Comparison of ENCODE assay signal across 8 mouse cellular contexts in genomic region chr7:128740334-128740733, GRCm38 (mm10). TPM values are rescaled to one million over a fixed set of nuclear protein-coding genes. Genes with fewer than 3 reads are reported as not detected.
DNase-seq lines count a peak whose midpoint lies in the region; ATAC-seq and TF ChIP-seq lines count a peak whose summit lies in the region.

Mcmbp (minus strand) TSS chr7:128740495.

- peak; percentile 89 for ATAC-seq in embryonic facial prominence, embryonic 15.5 days (ENCODE audit: insufficient number of reproducible peaks, low FRiP score, low TSS enrichment, low read depth)
- ATAC-seq in kidney, embryonic 14.5 days (ENCODE audit: low FRiP score, low TSS enrichment) = peak; percentile 88
- ATAC-seq in limb, embryonic 15.5 days (ENCODE audit: insufficient number of reproducible peaks, low FRiP score, low TSS enrichment, low read depth) = peak; percentile 86

- no peaks in the 10 kb centered on the region for H3K9me3 ChIP-seq in embryonic facial prominence, embryonic 15.5 days (replicated peaks)
- H3K9me3 ChIP-seq in kidney, embryonic 14.5 days (ENCODE audit: control insufficient read depth, low read length) = no peaks in the 10 kb centered on the region
- H3K9me3 ChIP-seq in limb, embryonic 15.5 days = no peaks in the 10 kb centered on the region

- no peaks in the 10 kb centered on the region for H3K36me3 ChIP-seq in embryonic facial prominence, embryonic 15.5 days
- H3K36me3 ChIP-seq in kidney, embryonic 14.5 days (ENCODE audit: control insufficient read depth, insufficient read depth, low read length) = no peaks in the 10 kb centered on the region
- no peaks in the 10 kb centered on the region for H3K36me3 ChIP-seq in limb, embryonic 15.5 days

- no peaks in the 10 kb centered on the region; the same call in 1 of the 2 replicates for H3K4me1 ChIP-seq in bone marrow, adult 2 months (ENCODE audit: control insufficient read depth, insufficient read depth, low read length)
- peaks cover 39% of the 10 kb centered on the region for H3K4me1 ChIP-seq in embryonic facial prominence, embryonic 15.5 days
- peaks cover 19% of the 10 kb centered on the region for H3K4me1 ChIP-seq in kidney, embryonic 14.5 days (ENCODE audit: control insufficient read depth, insufficient read depth, low read length)
- H3K4me1 ChIP-seq in limb, embryonic 15.5 days = peaks cover 21% of the 10 kb centered on the region

- peak; percentile 95 for DNase-seq in 416B (ENCODE audit: low read depth)
- DNase-seq in heart, adult 9 months (ENCODE audit: low spot score in 2 of 2) = peak; percentile 94 to 95
- DNase-seq in monocyte, adult 2 months (ENCODE audit: low read depth in 1 of 2, low spot score in 2 of 2) = peak; percentile 73 to 87
- peak; percentile 96 to 97 for DNase-seq in spleen, postnatal 36 days (ENCODE audit: low spot score in 2 of 2)

- peak; percentile 77 for TF ChIP-seq POLR2A in bone marrow, adult 2 months (IDR thresholded peaks at IDR 0.05; ENCODE audit: borderline replicate concordance, control insufficient read depth, low read depth, low read length)

- H3K27ac ChIP-seq in bone marrow, adult 2 months (ENCODE audit: control insufficient read depth, insufficient read depth, low read depth, low read length, poor library complexity) = peak within 1 kb of the TSS; percentile 98
- peak within 1 kb of the TSS; percentile 85 for H3K27ac ChIP-seq in embryonic facial prominence, embryonic 15.5 days (replicated peaks)
- H3K27ac ChIP-seq in kidney, embryonic 14.5 days (ENCODE audit: low read depth, low read length) = peak within 1 kb of the TSS; percentile 87; the same call in 1 of the 2 replicates
- H3K27ac ChIP-seq in limb, embryonic 15.5 days = peak within 1 kb of the TSS; percentile 88

- peak within 1 kb of the TSS; percentile 87 for H3K4me3 ChIP-seq in bone marrow, adult 2 months (replicated peaks; ENCODE audit: control insufficient read depth, low read depth, low read length)
- peak within 1 kb of the TSS; percentile 99 for H3K4me3 ChIP-seq in embryonic facial prominence, embryonic 15.5 days (replicated peaks)
- peak within 1 kb of the TSS; percentile 98 for H3K4me3 ChIP-seq in kidney, embryonic 14.5 days (ENCODE audit: low read length)
- H3K4me3 ChIP-seq in limb, embryonic 15.5 days = peak within 1 kb of the TSS; percentile 99

- H3K27me3 ChIP-seq in embryonic facial prominence, embryonic 15.5 days = peaks cover 5% of the 10 kb centered on the region; the same call in 1 of the 2 replicates
- no peaks in the 10 kb centered on the region for H3K27me3 ChIP-seq in kidney, embryonic 14.5 days (ENCODE audit: control insufficient read depth, insufficient read depth, low read length)
- no peaks in the 10 kb centered on the region for H3K27me3 ChIP-seq in limb, embryonic 15.5 days

- peak within 1 kb of the TSS; percentile 99 for H3K9ac ChIP-seq in embryonic facial prominence, embryonic 15.5 days
- H3K9ac ChIP-seq in kidney, embryonic 14.5 days (ENCODE audit: low read depth, low read length) = peak within 1 kb of the TSS; percentile 98
- H3K9ac ChIP-seq in limb, embryonic 15.5 days = peak within 1 kb of the TSS; percentile 94

- H3K4me2 ChIP-seq in embryonic facial prominence, embryonic 15.5 days (replicated peaks) = peak within 1 kb of the TSS; percentile 66
- H3K4me2 ChIP-seq in kidney, embryonic 14.5 days (replicated peaks; ENCODE audit: low read depth, low read length) = peak within 1 kb of the TSS; percentile 90
- peak within 1 kb of the TSS; percentile 74 for H3K4me2 ChIP-seq in limb, embryonic 15.5 days

- TF ChIP-seq CTCF in bone marrow, adult 2 months (IDR thresholded peaks at IDR 0.05; ENCODE audit: control insufficient read depth, insufficient read depth, low read length) = no peak

- 0% methylated on average over 34 of the region's 35 CpGs for WGBS in bone marrow, adult 2 months
- under 1% methylated on average over 35 of the region's 35 CpGs for WGBS in embryonic facial prominence, embryonic 15.5 days
- under 1% methylated on average over 28 of the region's 35 CpGs for WGBS in kidney, embryonic 14.5 days
- WGBS in limb, embryonic 15.5 days = 1% methylated on average over 33 of the region's 35 CpGs

RNA-seq across cellular contexts. Expression of gene Mcmbp, which starts in this region (rescaled TPM):
- polyA plus RNA-seq in bone marrow, adult 2 months (2011; ENCODE audit: insufficient read depth, insufficient read length, low replicate concordance, missing spikeins) = 20.7 and 21.2 TPM in 2 replicates
- polyA plus RNA-seq in embryonic facial prominence, embryonic 15.5 days (2015; fragmentation: Nextera tagmentation; extraction: Ambion mirVana) = 53.8 and 54.5 TPM in 2 replicates
- 78.1 and 87.9 TPM in 2 replicates for polyA plus RNA-seq in kidney, embryonic 14.5 days (2014; fragmentation: Nextera tagmentation; extraction: Ambion mirVana)
- 47.2 and 55.4 TPM in 2 replicates for polyA plus RNA-seq in limb, embryonic 15.5 days (2015; fragmentation: Nextera tagmentation; extraction: Ambion mirVana)

Comparison
In these comparisons a context has a peak if more than half of its experiments do, and no peak if none do; other contexts are left out.
1. Peak in every context shown above with its lines: DNase-seq, ATAC-seq, H3K4me3 ChIP-seq and H3K27ac ChIP-seq.